Mouse (Mus musculus) adrenal gland, adult (tissue): ENCODE measurements around the gene Med23.

Experiments
- DNase-seq, 2 experiments: peaks; one replicate each; pipeline ENCODE4 v3.0.0; 2022 to 2023; ENCODE audit warnings: low spot score in 1 of 2; ENCODE audit not compliant: inconsistent age in 2 of 2

Gene Med23

GRCm38 (mm10) chr10:24864434-24864833 lies 5.4 kb upstream of the Med23 start:
- DNase-seq, result peak in 1 of 2 experiments; percentile 38

- no peak for DNase-seq
These were observed 3.8 kb downstream of the Med23 start for GRCm38 (mm10) chr10:24873624-24874023.

GRCm38 (mm10) chr10:24886008-24886407 lies 16.2 kb downstream of the Med23 start:
- no peak for DNase-seq

GRCm38 (mm10) chr10:24888343-24888742 lies 18.6 kb downstream of the Med23 start:
- DNase-seq, result no peak

- peak in 1 of 2 experiments; percentile 46 for DNase-seq
These were observed 26.1 kb downstream of the Med23 start for GRCm38 (mm10) chr10:24895927-24896326.

GRCm38 (mm10) chr10:24905627-24906026 lies 35.8 kb downstream of the Med23 start:
- no peak for DNase-seq

- DNase-seq, result no peak
These were observed 41.4 kb downstream of the Med23 start for GRCm38 (mm10) chr10:24911199-24911598.

- no peak for DNase-seq
These were observed 42.8 kb downstream of the Med23 start for GRCm38 (mm10) chr10:24912576-24912975.

GRCm38 (mm10) chr10:24915486-24915885 lies 45.7 kb downstream of the Med23 start:
- DNase-seq, result no peak

- DNase-seq, result no peak
These were observed 53.2 kb downstream of the Med23 start for GRCm38 (mm10) chr10:24922977-24923376.

- DNase-seq, result no peak
These were observed 54.5 kb downstream of the Med23 start for GRCm38 (mm10) chr10:24924296-24924695.

GRCm38 (mm10) chr10:24926380-24926779 lies 56.6 kb downstream of the Med23 start:
- DNase-seq, result no peak

GRCm38 (mm10) chr10:24926962-24927720 lies 57.4 kb downstream of the Med23 start, which contains the start of gene Arg1:
Gene Arg1 (minus strand): TSS chr10:24927484.
- DNase-seq, result no peak

GRCm38 (mm10) chr10:24928072-24928471 lies 58.3 kb downstream of the Med23 start:
- peak in 1 of 2 experiments; percentile 33 for DNase-seq

- no peak for DNase-seq
These were observed 60.4 kb downstream of the Med23 start for GRCm38 (mm10) chr10:24930143-24930542.

GRCm38 (mm10) chr10:24947871-24948270 lies 78.1 kb downstream of the Med23 start:
- no peak for DNase-seq

- DNase-seq, result no peak
These were observed 78.5 kb downstream of the Med23 start for GRCm38 (mm10) chr10:24948278-24948677.

- DNase-seq, result no peak
These were observed 80.4 kb downstream of the Med23 start for GRCm38 (mm10) chr10:24950223-24950622.

- DNase-seq, result no peak
These were observed 81.8 kb downstream of the Med23 start for GRCm38 (mm10) chr10:24951575-24951974.

GRCm38 (mm10) chr10:24952549-24952948 lies 82.8 kb downstream of the Med23 start:
- DNase-seq, result peak in 1 of 2 experiments; percentile 52

GRCm38 (mm10) chr10:24953876-24954275 lies 84.1 kb downstream of the Med23 start:
- no peak for DNase-seq

- DNase-seq, result peak in 1 of 2 experiments; percentile 57
These were observed 88.7 kb downstream of the Med23 start for GRCm38 (mm10) chr10:24958280-24959042.
